Mouse (Mus musculus): ENCODE measurements around the gene Triml2.

Gene Triml2

DNA sequence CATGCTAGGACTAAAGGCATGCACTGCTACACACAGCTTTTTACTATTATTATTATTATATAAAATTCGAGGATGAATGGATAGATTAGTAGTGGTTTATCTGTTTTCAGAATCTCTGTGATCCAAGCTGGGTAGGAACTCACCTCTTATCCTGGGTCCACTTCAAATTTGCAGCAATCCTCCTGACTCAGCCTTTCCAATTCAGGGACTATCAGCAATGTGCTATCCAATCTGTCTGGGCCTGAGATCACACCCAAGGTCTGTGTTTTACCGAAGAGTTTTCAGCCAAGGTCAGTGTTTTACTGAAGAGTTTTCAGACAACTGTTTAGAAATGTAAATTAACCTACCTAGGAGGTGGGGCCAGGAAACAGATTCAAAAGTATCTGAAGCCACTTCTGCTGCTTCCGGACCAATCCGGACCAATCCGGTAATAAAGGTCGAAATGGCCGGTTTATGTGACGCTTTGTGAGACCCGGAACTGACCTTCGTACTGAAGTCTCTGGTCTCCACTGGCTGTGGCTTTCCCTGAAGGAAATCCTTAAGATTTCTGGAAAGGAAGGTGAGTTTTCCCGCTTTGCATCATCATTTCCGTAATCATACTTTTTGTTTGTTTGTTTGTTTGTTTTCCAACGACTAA is at the start of gene Triml2:
TSS of gene Triml2 (plus strand) at position 488 of the 637 bp plus-strand sequence.
- DNase-seq (ENCODE audit: low spot score in 2 of 2) = no peak

DNA sequence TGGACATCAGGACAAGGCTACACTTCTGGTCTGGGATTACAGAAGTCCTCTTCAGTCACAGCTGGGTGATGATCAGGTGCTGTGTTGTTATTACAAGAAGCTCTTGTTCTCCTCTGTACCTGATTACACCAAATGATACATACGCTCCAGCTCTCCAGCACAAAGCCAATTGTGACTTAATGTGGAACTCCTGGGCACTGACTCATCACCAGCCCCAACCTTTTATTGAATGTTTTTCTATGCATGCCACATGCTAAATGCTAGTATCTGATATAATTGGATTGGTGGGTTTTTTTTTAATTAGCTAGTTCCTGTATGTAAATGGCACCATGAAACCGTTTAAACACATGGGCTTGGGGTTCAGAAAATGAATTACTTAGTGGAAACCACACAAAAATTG is 39.0 kb upstream of the Triml2 start, which contains the start of gene Triml1:
TSS of gene Triml1 (minus strand) at position 101 of the 400 bp plus-strand sequence.
- no peak for DNase-seq (ENCODE audit: low spot score in 2 of 2)

DNA sequence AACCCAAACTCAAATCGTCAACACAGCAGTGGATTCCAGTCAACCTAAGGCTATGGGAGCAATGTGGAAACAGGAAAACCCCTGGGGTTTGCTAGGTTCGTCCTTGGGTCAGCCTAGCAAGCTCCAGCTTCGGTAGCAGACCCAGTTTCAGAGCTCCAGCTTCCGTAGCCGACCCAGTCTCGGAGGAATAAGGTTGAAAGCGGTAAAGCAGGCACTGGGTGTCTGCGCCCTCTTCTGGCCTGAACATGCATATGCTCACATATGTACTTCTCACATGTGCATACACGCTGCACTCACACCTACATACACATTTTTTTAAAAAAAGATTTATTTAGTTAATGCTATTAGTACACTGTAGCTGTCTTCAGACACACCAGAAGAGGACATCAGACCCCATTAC is 31.0 kb upstream of the Triml2 start:
- no peak for DNase-seq (ENCODE audit: low spot score in 2 of 2)

DNA sequence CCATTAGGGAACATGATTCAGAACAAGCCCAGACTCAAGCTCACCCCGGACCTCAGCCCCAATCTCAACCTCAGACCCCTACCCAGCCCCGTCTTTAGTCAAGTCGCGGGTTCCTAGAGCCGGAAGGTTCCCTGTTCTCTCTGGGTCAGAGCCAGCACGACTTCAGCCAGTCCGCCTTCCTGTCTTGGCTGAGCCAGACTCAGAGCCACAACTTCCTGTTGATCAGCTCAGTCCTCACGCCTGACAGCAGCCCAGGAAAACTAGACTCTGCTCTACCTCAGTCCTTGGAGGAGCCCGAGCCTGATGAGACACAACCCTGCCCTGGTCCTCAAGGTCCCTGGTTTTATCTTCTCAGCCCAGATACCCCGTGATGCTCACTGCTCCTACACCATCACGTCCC is 17.1 kb upstream of the Triml2 start:
- DNase-seq (ENCODE audit: low spot score in 2 of 2) = no peak

DNA sequence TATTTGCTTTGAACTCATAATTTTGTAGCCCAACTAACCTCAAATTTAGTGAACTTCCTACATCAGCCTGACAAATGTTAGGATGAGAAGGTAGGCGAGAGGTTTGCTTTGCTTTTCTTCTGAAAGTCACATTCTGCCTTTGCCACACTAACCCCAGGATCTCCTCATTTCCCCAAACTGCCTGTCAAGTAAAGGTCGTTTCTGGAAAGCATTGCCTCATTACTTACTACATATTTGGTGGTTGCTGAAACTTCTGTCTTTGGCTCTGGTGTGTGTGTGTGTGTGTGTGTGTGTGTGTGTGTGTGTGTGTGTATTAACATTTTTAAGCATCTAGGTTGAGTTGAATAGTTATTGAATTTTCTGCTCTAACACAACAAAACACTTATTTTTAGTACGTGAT is 15.9 kb upstream of the Triml2 start:
- DNase-seq (ENCODE audit: low spot score in 2 of 2) = no peak

DNA sequence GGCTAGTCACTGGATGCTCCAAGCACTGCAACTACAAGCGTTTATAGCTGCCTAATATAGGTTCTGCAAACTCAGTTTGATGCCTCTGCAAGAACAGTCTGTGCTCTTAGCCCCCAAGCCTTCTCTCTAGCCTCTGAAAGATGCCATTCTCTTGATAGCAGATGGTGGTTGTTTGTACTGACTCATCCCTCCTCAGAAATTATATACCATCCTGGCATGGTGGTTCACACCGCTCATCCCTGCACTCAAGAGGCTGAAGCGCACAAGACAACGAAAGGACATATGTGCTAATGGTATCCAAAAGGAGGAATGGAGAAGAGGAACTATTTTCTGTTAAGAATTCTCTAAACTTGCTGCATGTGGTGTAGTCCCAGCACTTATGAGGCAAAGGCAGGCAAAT is 12.3 kb upstream of the Triml2 start:
- DNase-seq (ENCODE audit: low spot score in 2 of 2) = no peak

DNA sequence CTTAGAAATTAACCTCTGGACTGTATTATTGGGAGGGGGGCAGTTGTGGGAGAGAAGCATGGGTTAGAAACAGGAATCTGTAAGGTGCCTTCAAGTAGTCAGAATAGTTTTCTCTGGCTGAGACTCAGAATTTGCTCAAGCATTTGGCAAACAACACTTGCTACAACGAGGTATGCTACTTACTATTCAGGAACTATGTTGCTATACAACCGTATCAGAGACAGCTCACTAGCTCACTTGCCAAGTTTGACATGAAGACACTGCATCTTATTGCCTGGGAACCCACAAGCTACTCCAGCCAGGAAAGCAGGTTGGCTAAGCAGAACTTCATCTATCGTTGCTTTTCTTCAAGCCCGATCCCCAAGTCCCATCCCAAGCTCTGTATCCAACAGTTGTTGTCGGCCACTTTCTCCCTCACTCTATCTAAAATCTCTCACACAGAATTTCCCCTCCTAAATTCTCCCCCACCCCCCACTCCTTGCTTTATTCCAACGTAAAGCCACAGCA is 11.0 kb upstream of the Triml2 start:
- DNase-seq (ENCODE audit: low spot score in 2 of 2) = no peak

DNA sequence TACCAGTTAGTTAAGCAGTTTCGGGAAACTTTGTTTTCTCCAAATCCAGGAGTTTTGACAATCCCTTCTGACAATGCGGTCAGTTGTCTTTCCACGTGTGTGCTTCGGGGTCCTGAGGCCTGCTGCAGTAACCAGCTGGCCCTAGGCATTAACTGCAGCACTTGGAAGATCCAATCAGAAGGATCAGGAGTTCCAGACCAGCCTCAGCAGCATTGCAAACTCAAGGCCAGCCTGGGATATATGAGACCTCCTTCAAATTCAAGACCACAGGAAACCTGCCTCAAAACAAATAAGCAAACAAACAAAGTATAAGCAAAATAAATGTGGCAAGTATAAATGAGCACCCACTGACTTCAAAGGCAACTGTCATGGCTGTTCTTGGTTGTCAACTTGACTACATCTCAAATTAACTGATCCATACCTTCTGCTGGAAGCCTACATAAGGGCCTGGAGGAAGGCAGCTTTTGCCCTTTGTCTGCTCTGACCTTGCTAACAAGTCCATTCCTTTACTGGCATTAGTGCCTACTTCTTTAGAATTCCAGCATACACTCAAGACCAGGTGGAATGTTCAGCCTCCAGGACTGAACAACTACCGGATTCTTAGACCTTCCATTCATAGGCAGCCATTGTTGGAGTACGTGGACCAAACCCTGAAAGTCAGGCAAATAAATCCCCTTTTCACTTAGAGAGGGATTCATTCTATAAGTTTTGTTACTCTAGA is 3.4 kb upstream of the Triml2 start:
- DNase-seq (ENCODE audit: low spot score in 2 of 2) = no peak

DNA sequence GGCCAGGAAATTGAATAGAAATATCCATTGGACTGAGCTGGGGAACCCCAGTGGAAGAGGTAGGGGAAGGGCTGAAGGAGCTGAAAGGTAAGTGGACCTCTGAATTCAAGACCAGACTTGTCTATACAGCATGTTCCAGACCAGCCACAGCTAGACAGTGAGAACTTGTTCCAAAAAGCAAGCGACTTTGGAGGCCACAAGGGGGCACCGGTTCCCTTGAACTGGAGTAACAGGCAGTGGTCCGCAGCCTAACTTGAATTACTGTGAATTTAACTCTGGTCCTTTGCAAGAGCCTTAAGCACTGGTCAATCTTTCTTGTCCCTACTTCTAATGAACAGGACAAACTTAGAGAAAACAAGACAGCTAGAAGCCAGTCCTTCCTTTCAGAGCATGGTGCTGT is 2.1 kb upstream of the Triml2 start:
- DNase-seq (ENCODE audit: low spot score in 2 of 2) = no peak

DNA sequence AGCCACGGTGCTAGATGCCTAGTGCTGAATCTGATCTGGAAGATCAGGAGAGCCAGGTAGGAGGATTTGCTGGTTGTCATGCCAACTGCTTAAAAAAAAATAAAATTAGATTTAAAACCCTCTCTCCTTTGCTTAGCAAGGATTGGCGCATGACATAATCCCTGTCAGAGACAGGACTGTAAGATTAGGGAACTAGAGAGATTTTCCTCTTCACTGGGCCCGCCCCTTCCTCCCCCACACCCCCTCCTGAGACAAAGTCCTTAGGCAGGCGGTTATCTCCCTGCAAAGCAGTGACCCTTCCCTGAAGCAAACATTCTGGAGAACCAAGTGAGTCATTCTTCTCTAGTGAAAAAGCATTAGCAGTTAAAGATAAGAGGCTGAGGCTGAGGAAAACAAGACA is 1.2 kb upstream of the Triml2 start:
- peak; percentile 4 to 16 for DNase-seq (ENCODE audit: low spot score in 2 of 2)

DNA sequence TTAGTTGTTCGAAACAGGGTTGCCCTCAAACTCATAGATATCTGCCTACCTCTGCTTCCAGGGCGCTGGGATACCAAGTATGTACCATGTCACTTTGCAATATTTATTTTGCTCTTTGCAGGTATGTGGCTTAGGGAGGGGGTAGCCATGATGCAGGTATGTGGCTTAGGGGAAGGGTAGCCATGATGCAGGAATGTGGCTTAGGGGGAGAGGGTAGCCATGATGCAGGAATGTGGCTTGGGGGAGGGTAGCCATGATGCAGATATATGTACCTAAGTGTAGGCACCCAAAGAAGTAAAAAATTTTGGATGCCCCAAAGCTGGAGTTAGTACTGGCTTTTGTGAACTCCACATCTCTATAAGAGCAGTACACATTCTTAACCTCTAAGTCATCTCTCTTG is 1.9 kb downstream of the Triml2 start:
- DNase-seq (ENCODE audit: low spot score in 2 of 2) = no peak

DNA sequence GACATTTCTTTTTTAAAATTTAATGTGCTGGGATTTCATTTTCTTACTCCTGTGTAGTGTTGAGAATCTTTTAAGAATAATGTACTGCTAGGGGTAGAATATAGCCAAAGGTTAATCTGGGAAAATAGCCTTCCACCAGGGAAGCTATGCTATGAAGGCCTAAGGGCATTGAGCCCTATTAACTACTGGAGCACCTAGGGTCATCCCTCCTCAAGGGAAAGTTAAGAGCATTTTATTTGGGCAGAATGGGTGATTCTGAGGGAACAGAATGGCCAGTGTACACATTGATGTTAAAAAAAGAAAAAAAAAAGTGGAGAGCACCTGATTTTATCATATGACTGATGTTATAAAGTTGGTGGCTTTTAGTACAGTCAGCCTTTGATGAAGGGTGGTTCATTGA is 35.2 kb downstream of the Triml2 start:
- DNase-seq (ENCODE audit: low spot score in 2 of 2) = no peak

DNA sequence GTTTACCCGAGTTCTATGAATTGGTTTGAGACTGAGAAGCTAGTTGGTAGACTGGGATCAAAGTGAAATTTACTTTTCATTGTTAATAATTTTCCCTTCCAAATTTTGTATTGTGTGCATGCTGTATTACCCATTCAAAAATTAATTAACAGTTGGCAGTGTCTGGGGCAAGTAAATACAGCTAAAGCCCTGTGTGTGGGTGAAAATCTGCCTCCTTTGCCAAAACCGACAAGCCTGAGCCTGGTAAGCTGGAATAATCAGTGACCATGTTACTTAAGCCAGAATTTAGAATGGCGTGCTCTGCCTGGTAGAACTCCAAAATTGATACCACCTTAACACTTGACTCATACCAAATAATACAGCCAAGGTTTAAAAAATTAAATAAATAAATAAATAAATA is 63.0 kb downstream of the Triml2 start:
- DNase-seq (ENCODE audit: low spot score in 2 of 2) = no peak

Measured in urinary bladder, postnatal 36 days (tissue).